Mouse (Mus musculus): ENCODE data around the gene Htr1b. TPM values are rescaled to one million over a fixed set of nuclear protein-coding genes. Genes with fewer than 3 reads are reported as not detected.
A peak's percentile ranks its signal among the peaks of the same experiment; 100 is the strongest.

Htr1b gene
- polyA plus RNA-seq (2012; ENCODE audit: insufficient read depth, insufficient read length, missing spikeins) = not detected in 2 replicates

- no peak within 1 kb of the TSS for H3K27ac ChIP-seq (replicated peaks; ENCODE audit: low read depth, low read length)
- 0 out of 2 replicates have a peak, but pooled peaks cover 2% of the 10 kb centered on the region for H3K4me1 ChIP-seq (ENCODE audit: control insufficient read depth, insufficient read depth, insufficient read length, low read length)
Measured at GRCm38 (mm10) chr9:81633437-81633973, at the start of gene Htr1b. Gene Htr1b (minus strand): TSS chr9:81633828.

GRCm38 (mm10) chr9:81676716-81677115, 43.1 kb upstream of the Htr1b start:
- H3K4me1 ChIP-seq (ENCODE audit: control insufficient read depth, insufficient read depth, insufficient read length, low read length) = no peaks in the 10 kb centered on the region
- H3K27ac ChIP-seq (replicated peaks; ENCODE audit: low read depth, low read length) = no peak overlapping the region

More at GRCm38 (mm10) chr9:81633437-81633973, at the start of gene Htr1b:
- peak within 1 kb of the TSS; percentile 33 for H3K4me3 ChIP-seq (ENCODE audit: insufficient read depth, low read depth, low read length)

GRCm38 (mm10) chr9:81637486-81637885, 3.9 kb upstream of the Htr1b start:
- no peak overlapping the region for H3K4me3 ChIP-seq (ENCODE audit: insufficient read depth, low read depth, low read length)

More at GRCm38 (mm10) chr9:81676716-81677115, 43.1 kb upstream of the Htr1b start:
- no peak overlapping the region for H3K4me3 ChIP-seq (ENCODE audit: insufficient read depth, low read depth, low read length)

GRCm38 (mm10) chr9:81635109-81635508, 1.5 kb upstream of the Htr1b start:
- no peak overlapping the region for H3K27ac ChIP-seq (replicated peaks; ENCODE audit: low read depth, low read length)
- 0 out of 2 replicates have a peak, but pooled peaks cover 2% of the 10 kb centered on the region for H3K4me1 ChIP-seq (ENCODE audit: control insufficient read depth, insufficient read depth, insufficient read length, low read length)
- no peak overlapping the region for H3K4me3 ChIP-seq (ENCODE audit: insufficient read depth, low read depth, low read length)

More at GRCm38 (mm10) chr9:81637486-81637885, 3.9 kb upstream of the Htr1b start:
- no peak overlapping the region for H3K27ac ChIP-seq (replicated peaks; ENCODE audit: low read depth, low read length)
- 0 out of 2 replicates have a peak, but pooled peaks cover 2% of the 10 kb centered on the region for H3K4me1 ChIP-seq (ENCODE audit: control insufficient read depth, insufficient read depth, insufficient read length, low read length)

GRCm38 (mm10) chr9:81634163-81634562, 535 bp upstream of the Htr1b start:
- no peak overlapping the region; the same call in 1 of the 2 replicates for H3K4me3 ChIP-seq (ENCODE audit: insufficient read depth, low read depth, low read length)
- H3K4me1 ChIP-seq (ENCODE audit: control insufficient read depth, insufficient read depth, insufficient read length, low read length) = 0 out of 2 replicates have a peak, but pooled peaks cover 2% of the 10 kb centered on the region
- no peak overlapping the region for H3K27ac ChIP-seq (replicated peaks; ENCODE audit: low read depth, low read length)

GRCm38 (mm10) chr9:81632736-81633436, 742 bp downstream of the Htr1b start:
- peak overlapping the region; percentile 33; the same call in 1 of the 2 replicates for H3K4me3 ChIP-seq (ENCODE audit: insufficient read depth, low read depth, low read length)
- H3K4me1 ChIP-seq (ENCODE audit: control insufficient read depth, insufficient read depth, insufficient read length, low read length) = 0 out of 2 replicates have a peak, but pooled peaks cover 2% of the 10 kb centered on the region
- H3K27ac ChIP-seq (replicated peaks; ENCODE audit: low read depth, low read length) = no peak overlapping the region

- 0 out of 2 replicates have a peak overlapping the region, but pooled peaks have one; percentile 33 for H3K4me3 ChIP-seq (ENCODE audit: insufficient read depth, low read depth, low read length)
- 0 out of 2 replicates have a peak, but pooled peaks cover 2% of the 10 kb centered on the region for H3K4me1 ChIP-seq (ENCODE audit: control insufficient read depth, insufficient read depth, insufficient read length, low read length)
- H3K27ac ChIP-seq (replicated peaks; ENCODE audit: low read depth, low read length) = no peak overlapping the region
Measured at GRCm38 (mm10) chr9:81632191-81632735, 1.4 kb downstream of the Htr1b start.

GRCm38 (mm10) chr9:81631581-81632091, 2.0 kb downstream of the Htr1b start:
- no peak overlapping the region for H3K4me3 ChIP-seq (ENCODE audit: insufficient read depth, low read depth, low read length)
- 0 out of 2 replicates have a peak, but pooled peaks cover 2% of the 10 kb centered on the region for H3K4me1 ChIP-seq (ENCODE audit: control insufficient read depth, insufficient read depth, insufficient read length, low read length)
- H3K27ac ChIP-seq (replicated peaks; ENCODE audit: low read depth, low read length) = no peak overlapping the region

- Histone ChIP-seq H3K27ac (replicated peaks; ENCODE audit: low read depth, low read length) (no peak overlapping the region), H3K4me1 (ENCODE audit: control insufficient read depth, insufficient read depth, insufficient read length, low read length) (no peaks in the 10 kb centered on the region), H3K4me3 (ENCODE audit: insufficient read depth, low read depth, low read length) (no peak overlapping the region)
Measured at GRCm38 (mm10) chr9:81626899-81627606, 6.6 kb downstream of the Htr1b start.

GRCm38 (mm10) chr9:81625898-81626297, 7.7 kb downstream of the Htr1b start:
- H3K27ac ChIP-seq (replicated peaks; ENCODE audit: low read depth, low read length) = no peak overlapping the region
- H3K4me3 ChIP-seq (ENCODE audit: insufficient read depth, low read depth, low read length) = no peak overlapping the region
- no peaks in the 10 kb centered on the region for H3K4me1 ChIP-seq (ENCODE audit: control insufficient read depth, insufficient read depth, insufficient read length, low read length)

GRCm38 (mm10) chr9:81622873-81623272, 10.8 kb downstream of the Htr1b start:
- H3K4me1 ChIP-seq (ENCODE audit: control insufficient read depth, insufficient read depth, insufficient read length, low read length) = no peaks in the 10 kb centered on the region
- H3K4me3 ChIP-seq (ENCODE audit: insufficient read depth, low read depth, low read length) = no peak overlapping the region
- no peak overlapping the region for H3K27ac ChIP-seq (replicated peaks; ENCODE audit: low read depth, low read length)

- no peak overlapping the region for H3K4me3 ChIP-seq (ENCODE audit: insufficient read depth, low read depth, low read length)
- H3K4me1 ChIP-seq (ENCODE audit: control insufficient read depth, insufficient read depth, insufficient read length, low read length) = no peaks in the 10 kb centered on the region
- H3K27ac ChIP-seq (replicated peaks; ENCODE audit: low read depth, low read length) = no peak overlapping the region
Measured at GRCm38 (mm10) chr9:81611022-81611421, 22.6 kb downstream of the Htr1b start.
